Mouse (Mus musculus) heart, postnatal 14 days (tissue): ENCODE data around the gene Serpina9. TPM values are rescaled to one million over a fixed set of nuclear protein-coding genes. Genes with fewer than 3 reads are reported as not detected.
"Not testable (repeated sequence)": the region's sequence is repeated elsewhere in the genome, so short reads cannot be mapped to it uniquely, and the experiment has no call there.

Experiments used
- DNase-seq, 2 experiments: peaks; one replicate each; pipeline ENCODE4 v3.0.0; 2021 to 2022
- intact Hi-C: fragments of 180-260 bp; cut with DNase I; formaldehyde crosslinking; loops from one replicate; pipeline ENCODE4 v1.15.1; 2025
- total RNA-seq, 2 experiments: library from RNA; stranded (reverse); gene quantifications; 2 replicates each; pipeline ENCODE4 v1.2.3; 2021

Serpina9 gene
- total RNA-seq, 2 experiments from 2014 or later = 0.07 TPM; not detected in 1

GRCm38 (mm10) chr12:103952972-103953371 is 60.6 kb downstream of the Serpina9 start:
- intact Hi-C loops, DNase-seq: not testable (repeated sequence)

- intact Hi-C loops = no loop called here
- DNase-seq = no peak
Observed at GRCm38 (mm10) chr12:103946243-103946642, 67.3 kb downstream of the Serpina9 start.

Other genes with a start within 250 kb of the Serpina9 start
- gene Serpina1d, start 240.2 kb downstream of the Serpina9 start, total RNA-seq = not detected
- under 1 TPM in 1 of 2 experiments, not detected in 1; 0.17 TPM for gene Serpina1b, start 183.4 kb downstream of the Serpina9 start, total RNA-seq
- not detected for gene Serpina1a, start 150.2 kb downstream of the Serpina9 start, total RNA-seq
- not detected for gene Serpina1c, start 108.9 kb downstream of the Serpina9 start, total RNA-seq
- gene Serpina1e, start 54.8 kb downstream of the Serpina9 start, total RNA-seq = not detected
- gene Serpina11, start 23.8 kb downstream of the Serpina9 start, total RNA-seq = not detected
- gene Serpina12, start 30.7 kb upstream of the Serpina9 start, total RNA-seq = not detected
- not detected for gene Serpina5, start 87.4 kb upstream of the Serpina9 start, total RNA-seq
- not detected for gene Serpina3a, start 99.0 kb upstream of the Serpina9 start, total RNA-seq
- not detected for gene Serpina3b, start 114.2 kb upstream of the Serpina9 start, total RNA-seq
- gene Serpina3c, start 140.1 kb upstream of the Serpina9 start, total RNA-seq = 1 to 10 TPM in 1 of 2 experiments, under 1 TPM in 1; 0.83 to 2.0 TPM
- gene Serpina3f, start 200.8 kb upstream of the Serpina9 start, total RNA-seq = under 1 TPM in 1 of 2 experiments, not detected in 1; 0.17 TPM
- gene Serpina3g, start 222.5 kb upstream of the Serpina9 start, total RNA-seq = 1 to 10 TPM; 1.2 to 2.3 TPM
- gene Serpina3i, start 249.4 kb upstream of the Serpina9 start, total RNA-seq = under 1 TPM in 1 of 2 experiments, not detected in 1; 0.90 TPM